Mouse (Mus musculus): Measurements from ENCODE around the gene Tceal3. TPM values are rescaled to one million over a fixed set of nuclear protein-coding genes. Genes with fewer than 3 reads are reported as not detected.
A peak's percentile ranks its signal among the peaks of the same experiment; 100 is the strongest.
"Not testable (repeated sequence)": the region's sequence is repeated elsewhere in the genome, so short reads cannot be mapped to it uniquely, and the experiment has no call there.

The Tceal3 gene
- polyA plus RNA-seq, 1 experiment from 2014 or later: 8.2 TPM

GRCm38 (mm10) chrX:136611346-136611745 is 20.7 kb downstream of the Tceal3 start:
- H3K9ac ChIP-seq (replicated peaks; ENCODE audit: low read length): no peak overlapping the region
- no peaks in the 10 kb centered on the region for H3K27me3 ChIP-seq (ENCODE audit: control insufficient read depth, insufficient read depth, low read length)
- no peaks in the 10 kb centered on the region for H3K36me3 ChIP-seq (replicated peaks; ENCODE audit: control insufficient read depth, insufficient read depth, low read depth, low read length)
- ATAC-seq (replicated peaks; ENCODE audit: insufficient number of reproducible peaks, low FRiP score, low TSS enrichment, low read depth) (no peak), DNase-seq (ENCODE audit: low spot score) (no peak)
- 61% methylated on average over 3 of the region's 3 CpGs for WGBS
- H3K4me2 ChIP-seq (ENCODE audit: low read depth, low read length): no peak overlapping the region
- H3K9me3 ChIP-seq (replicated peaks; ENCODE audit: control insufficient read depth, low read length): no peaks in the 10 kb centered on the region
- H3K27ac ChIP-seq (replicated peaks; ENCODE audit: low read depth, low read length): no peak overlapping the region
- H3K4me3 ChIP-seq (ENCODE audit: low read depth, low read length): no peak overlapping the region
- H3K4me1 ChIP-seq (ENCODE audit: control insufficient read depth, insufficient read depth, low read length): no peaks in the 10 kb centered on the region

GRCm38 (mm10) chrX:136615889-136616288 is 25.2 kb downstream of the Tceal3 start:
- not testable (repeated sequence) for H3K4me2 ChIP-seq (ENCODE audit: low read depth, low read length); H3K9ac ChIP-seq (replicated peaks; ENCODE audit: low read length); DNase-seq (ENCODE audit: low spot score); H3K27me3 ChIP-seq (ENCODE audit: control insufficient read depth, insufficient read depth, low read length); H3K4me3 ChIP-seq (ENCODE audit: low read depth, low read length); H3K36me3 ChIP-seq (replicated peaks; ENCODE audit: control insufficient read depth, insufficient read depth, low read depth, low read length); H3K9me3 ChIP-seq (replicated peaks; ENCODE audit: control insufficient read depth, low read length); H3K4me1 ChIP-seq (ENCODE audit: control insufficient read depth, insufficient read depth, low read length); ATAC-seq (replicated peaks; ENCODE audit: insufficient number of reproducible peaks, low FRiP score, low TSS enrichment, low read depth); H3K27ac ChIP-seq (replicated peaks; ENCODE audit: low read depth, low read length)
- WGBS: 56% methylated on average over 3 of the region's 3 CpGs

GRCm38 (mm10) chrX:136624905-136625569 is 34.4 kb downstream of the Tceal3 start:
- no peaks in the 10 kb centered on the region for H3K36me3 ChIP-seq (replicated peaks; ENCODE audit: control insufficient read depth, insufficient read depth, low read depth, low read length)
- ATAC-seq (replicated peaks; ENCODE audit: insufficient number of reproducible peaks, low FRiP score, low TSS enrichment, low read depth): no peak
- WGBS: 53% methylated on average over 9 of the region's 9 CpGs

GRCm38 (mm10) chrX:136625959-136626358 is 35.3 kb downstream of the Tceal3 start:
- DNase-seq (ENCODE audit: low spot score) (no peak), ATAC-seq (replicated peaks; ENCODE audit: insufficient number of reproducible peaks, low FRiP score, low TSS enrichment, low read depth) (no peak)
- H3K27me3 ChIP-seq (ENCODE audit: control insufficient read depth, insufficient read depth, low read length): no peaks in the 10 kb centered on the region
- no peak overlapping the region for H3K27ac ChIP-seq (replicated peaks; ENCODE audit: low read depth, low read length)
- no peaks in the 10 kb centered on the region for H3K9me3 ChIP-seq (replicated peaks; ENCODE audit: control insufficient read depth, low read length)
- H3K4me1 ChIP-seq (ENCODE audit: control insufficient read depth, insufficient read depth, low read length): no peaks in the 10 kb centered on the region
- no peaks in the 10 kb centered on the region for H3K36me3 ChIP-seq (replicated peaks; ENCODE audit: control insufficient read depth, insufficient read depth, low read depth, low read length)
- WGBS: 78% methylated on average over 4 of the region's 4 CpGs
- no peak overlapping the region for H3K4me3 ChIP-seq (ENCODE audit: low read depth, low read length)
- H3K9ac ChIP-seq (replicated peaks; ENCODE audit: low read length): no peak overlapping the region
- no peak overlapping the region for H3K4me2 ChIP-seq (ENCODE audit: low read depth, low read length)

More at GRCm38 (mm10) chrX:136624905-136625569, 34.4 kb downstream of the Tceal3 start:
- no peak overlapping the region for H3K9ac ChIP-seq (replicated peaks; ENCODE audit: low read length)
- peak; percentile 53 for DNase-seq (ENCODE audit: low spot score)
- H3K27ac ChIP-seq (replicated peaks; ENCODE audit: low read depth, low read length): no peak overlapping the region
- no peaks in the 10 kb centered on the region for H3K9me3 ChIP-seq (replicated peaks; ENCODE audit: control insufficient read depth, low read length)
- H3K4me2 ChIP-seq (ENCODE audit: low read depth, low read length): no peak overlapping the region
- H3K4me1 ChIP-seq (ENCODE audit: control insufficient read depth, insufficient read depth, low read length): no peaks in the 10 kb centered on the region
- no peak overlapping the region for H3K4me3 ChIP-seq (ENCODE audit: low read depth, low read length)
- no peaks in the 10 kb centered on the region for H3K27me3 ChIP-seq (ENCODE audit: control insufficient read depth, insufficient read depth, low read length)

- Histone ChIP-seq H3K4me1 (ENCODE audit: control insufficient read depth, insufficient read depth, low read length) (no peaks in the 10 kb centered on the region), H3K4me3 (ENCODE audit: low read depth, low read length) (no peak overlapping the region), H3K27me3 (ENCODE audit: control insufficient read depth, insufficient read depth, low read length) (no peaks in the 10 kb centered on the region), H3K27ac (replicated peaks; ENCODE audit: low read depth, low read length) (no peak overlapping the region), H3K9ac (replicated peaks; ENCODE audit: low read length) (no peak overlapping the region), H3K36me3 (replicated peaks; ENCODE audit: control insufficient read depth, insufficient read depth, low read depth, low read length) (no peaks in the 10 kb centered on the region), H3K9me3 (replicated peaks; ENCODE audit: control insufficient read depth, low read length) (no peaks in the 10 kb centered on the region), H3K4me2 (ENCODE audit: low read depth, low read length) (no peak overlapping the region)
- no peak for DNase-seq (ENCODE audit: low spot score)
- WGBS: 70% methylated on average over 4 of the region's 4 CpGs
- ATAC-seq (replicated peaks; ENCODE audit: insufficient number of reproducible peaks, low FRiP score, low TSS enrichment, low read depth): no peak
Observed at GRCm38 (mm10) chrX:136635116-136635515, 44.5 kb downstream of the Tceal3 start.

GRCm38 (mm10) chrX:136639754-136640153 is 49.1 kb downstream of the Tceal3 start:
- H3K27ac ChIP-seq (replicated peaks; ENCODE audit: low read depth, low read length): no peak overlapping the region
- peak; percentile 26 for DNase-seq (ENCODE audit: low spot score)
- no peaks in the 10 kb centered on the region for H3K36me3 ChIP-seq (replicated peaks; ENCODE audit: control insufficient read depth, insufficient read depth, low read depth, low read length)
- no peak for ATAC-seq (replicated peaks; ENCODE audit: insufficient number of reproducible peaks, low FRiP score, low TSS enrichment, low read depth)
- H3K9me3 ChIP-seq (replicated peaks; ENCODE audit: control insufficient read depth, low read length): no peaks in the 10 kb centered on the region
- H3K4me3 ChIP-seq (ENCODE audit: low read depth, low read length): no peak overlapping the region
- no peak overlapping the region for H3K4me2 ChIP-seq (ENCODE audit: low read depth, low read length)
- H3K9ac ChIP-seq (replicated peaks; ENCODE audit: low read length): no peak overlapping the region
- WGBS: 36% methylated on average over 5 of the region's 6 CpGs
- no peaks in the 10 kb centered on the region for H3K4me1 ChIP-seq (ENCODE audit: control insufficient read depth, insufficient read depth, low read length)
- H3K27me3 ChIP-seq (ENCODE audit: control insufficient read depth, insufficient read depth, low read length): no peaks in the 10 kb centered on the region

GRCm38 (mm10) chrX:136645857-136646256 is 55.2 kb downstream of the Tceal3 start:
- not testable (repeated sequence) for H3K36me3 ChIP-seq (replicated peaks; ENCODE audit: control insufficient read depth, insufficient read depth, low read depth, low read length); H3K4me2 ChIP-seq (ENCODE audit: low read depth, low read length); H3K9ac ChIP-seq (replicated peaks; ENCODE audit: low read length); H3K4me1 ChIP-seq (ENCODE audit: control insufficient read depth, insufficient read depth, low read length); H3K27ac ChIP-seq (replicated peaks; ENCODE audit: low read depth, low read length); H3K9me3 ChIP-seq (replicated peaks; ENCODE audit: control insufficient read depth, low read length); DNase-seq (ENCODE audit: low spot score); H3K4me3 ChIP-seq (ENCODE audit: low read depth, low read length); H3K27me3 ChIP-seq (ENCODE audit: control insufficient read depth, insufficient read depth, low read length); ATAC-seq (replicated peaks; ENCODE audit: insufficient number of reproducible peaks, low FRiP score, low TSS enrichment, low read depth)
- WGBS: 41% methylated on average over 3 of the region's 3 CpGs

GRCm38 (mm10) chrX:136666281-136666706 is 75.7 kb downstream of the Tceal3 start:
- DNase-seq (ENCODE audit: low spot score) (peak; percentile 1), ATAC-seq (replicated peaks; ENCODE audit: insufficient number of reproducible peaks, low FRiP score, low TSS enrichment, low read depth) (peak; percentile 39; the same call in 1 of the 2 replicates)
- peak overlapping the region; percentile 81 for H3K4me2 ChIP-seq (ENCODE audit: low read depth, low read length)
- no peaks in the 10 kb centered on the region for H3K4me1 ChIP-seq (ENCODE audit: control insufficient read depth, insufficient read depth, low read length)
- WGBS: 11% methylated on average over 11 of the region's 20 CpGs
- no peak overlapping the region for H3K27ac ChIP-seq (replicated peaks; ENCODE audit: low read depth, low read length)
- no peaks in the 10 kb centered on the region for H3K27me3 ChIP-seq (ENCODE audit: control insufficient read depth, insufficient read depth, low read length)
- H3K9ac ChIP-seq (replicated peaks; ENCODE audit: low read length): peak overlapping the region; percentile 55
- no peaks in the 10 kb centered on the region for H3K36me3 ChIP-seq (replicated peaks; ENCODE audit: control insufficient read depth, insufficient read depth, low read depth, low read length)
- H3K4me3 ChIP-seq (ENCODE audit: low read depth, low read length): peak overlapping the region; percentile 41
- H3K9me3 ChIP-seq (replicated peaks; ENCODE audit: control insufficient read depth, low read length): no peaks in the 10 kb centered on the region
